Mouse (Mus musculus) kidney, postnatal 10 days (tissue): ENCODE results near the gene 4932438H23Rik.
A peak's percentile ranks its signal among the peaks of the same experiment; 100 is the strongest.

ENCODE experiments used
- DNase-seq: peaks from one replicate; pipeline ENCODE4 v3.0.0; 2021; ENCODE audit warnings: mixed read lengths

Gene 4932438H23Rik

DNA sequence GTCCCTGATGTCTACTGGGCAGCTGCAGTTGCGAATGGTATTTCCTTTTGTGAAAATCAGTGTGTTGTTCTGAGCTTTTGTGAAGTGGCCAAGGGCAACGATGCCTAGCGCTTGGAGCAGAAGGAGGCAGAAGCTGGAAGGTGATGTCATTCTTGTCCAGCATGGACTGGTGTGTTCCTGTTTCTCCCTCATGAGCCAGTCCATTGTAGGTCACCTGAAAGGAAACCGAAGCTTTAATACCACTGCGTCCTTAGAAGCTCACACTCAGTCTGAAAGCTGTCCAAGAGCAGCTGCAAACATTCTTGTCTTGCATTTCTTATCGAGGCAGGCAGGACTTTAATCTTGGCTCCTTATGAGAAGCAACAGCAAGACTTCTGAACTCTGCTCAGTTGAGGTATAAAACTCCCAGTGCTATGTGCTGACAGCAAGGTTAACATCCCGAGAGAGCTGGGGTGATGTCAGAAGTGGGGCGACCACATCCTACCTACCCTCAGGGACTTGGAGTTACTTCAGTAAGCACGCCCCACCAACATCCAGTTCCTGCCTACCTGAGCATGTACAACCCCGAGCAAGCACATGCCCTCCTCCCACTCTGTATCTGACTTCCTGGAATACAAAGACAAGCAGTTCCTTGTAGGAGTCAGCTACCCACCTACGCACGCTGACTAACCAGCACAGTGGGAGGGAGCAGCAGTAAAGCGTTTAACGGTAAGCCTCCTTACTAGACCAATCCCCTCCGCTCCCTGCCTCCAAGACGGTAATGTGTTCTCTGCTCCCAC is 38.7 kb downstream of the 4932438H23Rik start:
- DNase-seq: peak; percentile 40

DNA sequence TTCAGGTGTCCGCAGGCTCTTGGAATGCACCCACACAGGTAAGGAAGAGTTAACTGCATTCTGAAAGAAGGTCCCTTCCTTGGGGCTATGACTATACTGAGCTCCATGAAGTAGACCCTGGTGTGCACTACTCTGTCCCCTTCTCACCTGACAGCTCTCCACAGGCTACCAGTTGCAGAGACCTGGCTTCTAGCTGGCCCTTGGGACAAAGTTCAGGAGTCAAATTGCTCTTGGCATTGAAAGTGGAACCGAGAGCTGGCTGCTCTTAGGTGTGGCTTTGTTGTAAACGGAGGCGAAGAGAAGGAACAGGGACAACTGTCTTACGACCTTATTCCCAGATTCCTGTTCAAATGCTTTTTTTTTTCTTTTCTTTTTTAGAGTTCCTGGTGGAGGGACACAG is 39.8 kb downstream of the 4932438H23Rik start:
- DNase-seq: no peak

- DNase-seq: no peak
Observed at GRCm38 (mm10) chr16:91053599-91053998, 41.3 kb downstream of the 4932438H23Rik start.

- peak; percentile 63 for DNase-seq
Observed at GRCm38 (mm10) chr16:91045511-91045910, 49.4 kb downstream of the 4932438H23Rik start.

- DNase-seq: peak; percentile 99
Observed at GRCm38 (mm10) chr16:91044270-91045182, 50.4 kb downstream of the 4932438H23Rik start, which contains the start of gene Paxbp1. TSS of gene Paxbp1 (minus strand) at chr16:91044543.

DNA sequence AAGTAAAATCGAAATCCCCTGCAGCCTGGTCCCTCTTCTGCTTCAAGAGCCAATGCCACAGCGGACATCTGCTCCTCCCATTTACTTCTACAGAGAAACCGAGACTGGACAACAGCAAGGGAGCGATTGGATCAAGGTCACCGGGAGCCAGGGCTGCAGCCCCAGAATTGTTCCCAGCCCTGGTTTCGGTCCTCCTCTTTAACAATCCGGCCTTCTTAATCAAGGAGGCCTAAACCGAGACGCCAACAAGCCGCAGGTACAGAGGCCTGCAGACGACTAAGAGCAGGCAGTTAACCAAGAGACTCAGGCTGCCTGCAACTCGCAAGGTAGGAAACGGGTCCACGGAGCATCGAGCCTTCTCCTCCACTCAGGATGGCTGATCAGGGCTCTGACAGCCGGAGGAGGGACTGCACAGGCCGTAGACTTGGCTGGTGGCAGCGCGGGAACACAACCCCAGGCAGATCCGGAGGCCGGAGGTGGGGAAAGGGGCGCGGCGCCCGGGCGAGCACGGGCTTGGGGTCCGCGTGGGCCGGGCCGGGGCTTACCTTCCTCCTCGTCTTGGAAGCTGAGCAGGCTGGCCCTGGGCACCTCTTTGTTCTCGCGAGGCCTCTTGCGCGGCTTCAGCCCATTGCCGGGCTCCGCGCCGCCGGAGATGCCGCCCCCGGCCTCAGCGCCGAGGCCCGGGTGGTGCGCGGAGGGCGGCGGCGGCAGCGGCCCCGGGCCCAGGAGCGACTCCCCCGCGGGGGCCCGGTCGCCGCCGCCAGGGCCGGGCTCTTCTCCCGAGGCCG is 51.3 kb downstream of the 4932438H23Rik start:
- DNase-seq: peak; percentile 77

GRCm38 (mm10) chr16:91042640-91043039 is 52.3 kb downstream of the 4932438H23Rik start:
- DNase-seq: no peak

DNA sequence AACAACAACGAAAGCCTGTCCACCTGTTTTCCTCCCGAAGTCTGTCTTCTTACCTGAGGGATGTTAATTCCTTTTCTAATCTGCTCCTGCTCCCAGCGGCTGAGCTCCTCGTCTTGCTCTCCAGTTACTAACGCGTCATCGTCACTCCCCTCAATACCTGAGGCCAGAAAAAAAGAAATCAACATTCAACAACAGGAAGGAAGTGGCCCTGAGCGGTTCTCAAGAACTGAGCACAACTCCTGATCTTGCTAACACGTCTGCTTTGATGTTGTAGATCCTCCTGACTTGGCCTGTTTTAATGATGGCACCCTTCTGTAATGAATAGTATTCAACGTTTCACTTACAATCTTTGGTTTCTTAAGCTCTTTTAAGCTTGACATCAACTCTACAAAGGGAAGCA is 59.1 kb downstream of the 4932438H23Rik start:
- DNase-seq: no peak

- no peak for DNase-seq
Observed at GRCm38 (mm10) chr16:91030751-91031150, 64.2 kb downstream of the 4932438H23Rik start.

- DNase-seq: no peak
Observed at GRCm38 (mm10) chr16:91029901-91030300, 65.0 kb downstream of the 4932438H23Rik start.

GRCm38 (mm10) chr16:91029161-91029743 is 65.7 kb downstream of the 4932438H23Rik start:
- no peak for DNase-seq

- no peak for DNase-seq
Observed at GRCm38 (mm10) chr16:91026290-91026689, 68.6 kb downstream of the 4932438H23Rik start.

DNA sequence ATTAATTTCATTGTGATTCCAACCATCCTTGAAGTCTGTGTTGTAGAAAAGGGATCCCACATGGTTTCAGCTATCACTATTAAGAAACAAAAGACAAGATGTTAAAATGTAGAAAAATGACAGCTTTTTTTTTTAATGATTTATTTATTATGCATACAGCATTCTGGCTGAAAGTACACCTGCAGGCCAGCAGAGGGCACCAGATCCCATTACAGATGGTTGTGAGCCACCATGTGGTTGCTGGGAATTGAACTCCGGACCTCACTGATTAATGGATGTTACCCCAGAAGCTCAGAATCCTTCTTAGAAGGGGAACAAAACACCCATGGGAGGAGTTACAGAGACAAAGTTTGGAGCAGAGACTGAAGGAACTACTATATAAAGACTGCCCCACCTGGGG is 71.5 kb downstream of the 4932438H23Rik start:
- peak; percentile 30 for DNase-seq

DNA sequence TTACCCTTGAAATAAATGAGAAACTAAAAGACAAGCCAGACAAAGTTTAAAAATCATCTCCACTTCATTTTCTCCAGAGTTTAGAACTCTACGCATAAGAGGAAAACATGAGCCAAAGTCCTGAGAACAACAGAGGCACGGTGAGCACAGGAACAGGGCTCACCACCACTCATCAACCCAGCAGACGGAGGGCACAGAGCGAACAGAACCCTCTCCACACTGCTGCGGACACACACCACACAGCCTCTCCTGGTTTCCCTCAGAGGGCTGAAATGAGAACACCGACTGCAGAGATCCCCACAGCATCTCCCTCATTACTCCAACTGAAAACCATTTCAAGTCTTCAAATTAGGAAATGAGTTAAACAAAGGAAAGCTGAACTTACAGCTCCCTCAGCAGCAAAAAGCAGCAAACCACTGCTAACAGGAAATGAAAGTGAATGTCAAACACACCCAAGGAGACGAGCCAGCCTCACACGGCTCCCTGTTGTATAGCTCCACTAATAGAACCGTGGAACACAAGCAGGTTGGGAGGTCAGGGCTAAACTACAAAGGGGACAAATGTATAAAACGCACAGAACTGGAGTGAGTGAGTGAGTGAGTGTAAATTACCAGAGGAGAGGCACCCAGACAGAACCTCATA is 74.0 kb downstream of the 4932438H23Rik start:
- DNase-seq: no peak

GRCm38 (mm10) chr16:91019476-91019875 is 75.4 kb downstream of the 4932438H23Rik start:
- DNase-seq: no peak

- no peak for DNase-seq
Observed at GRCm38 (mm10) chr16:91015761-91016160, 79.2 kb downstream of the 4932438H23Rik start.

GRCm38 (mm10) chr16:91011847-91012246 is 83.1 kb downstream of the 4932438H23Rik start:
- no peak for DNase-seq

DNA sequence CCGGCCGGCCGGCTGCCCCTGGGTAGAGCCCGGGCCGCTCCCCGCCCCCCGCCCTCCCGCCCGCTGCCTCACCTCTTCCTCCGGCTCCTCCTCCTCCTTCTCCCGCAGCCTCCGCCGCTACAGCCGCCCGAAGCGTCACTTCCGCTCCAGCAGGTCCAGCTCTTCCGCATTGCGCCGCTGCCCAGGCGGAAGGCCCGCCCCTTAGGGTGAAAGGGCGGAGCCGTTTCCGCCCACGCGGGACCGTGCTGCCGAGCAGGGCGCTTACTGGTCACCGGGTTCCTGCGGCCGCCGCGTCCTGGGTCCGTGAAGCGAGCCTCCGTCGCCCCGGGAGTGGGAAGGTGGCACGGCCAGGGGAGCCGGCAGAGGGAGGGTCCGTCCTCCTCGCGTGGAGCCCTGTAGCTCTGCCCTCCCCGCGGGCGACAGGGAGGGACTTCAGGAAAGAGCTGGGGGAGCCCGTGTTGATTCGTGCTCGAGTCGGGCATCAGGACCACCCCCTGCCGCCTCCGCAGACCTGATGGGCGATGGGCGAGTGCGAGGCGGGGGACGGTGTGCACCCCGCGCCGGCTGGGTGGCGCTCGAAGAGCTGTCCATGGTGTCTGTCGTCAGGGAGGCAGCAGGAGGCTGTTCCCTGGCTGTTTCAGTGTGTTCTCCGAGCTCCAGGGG is 83.8 kb downstream of the 4932438H23Rik start, which contains the start of gene Synj1:
TSS of gene Synj1 (minus strand) at position 288 of the 663 bp plus-strand sequence.
- DNase-seq: peak; percentile 95

DNA sequence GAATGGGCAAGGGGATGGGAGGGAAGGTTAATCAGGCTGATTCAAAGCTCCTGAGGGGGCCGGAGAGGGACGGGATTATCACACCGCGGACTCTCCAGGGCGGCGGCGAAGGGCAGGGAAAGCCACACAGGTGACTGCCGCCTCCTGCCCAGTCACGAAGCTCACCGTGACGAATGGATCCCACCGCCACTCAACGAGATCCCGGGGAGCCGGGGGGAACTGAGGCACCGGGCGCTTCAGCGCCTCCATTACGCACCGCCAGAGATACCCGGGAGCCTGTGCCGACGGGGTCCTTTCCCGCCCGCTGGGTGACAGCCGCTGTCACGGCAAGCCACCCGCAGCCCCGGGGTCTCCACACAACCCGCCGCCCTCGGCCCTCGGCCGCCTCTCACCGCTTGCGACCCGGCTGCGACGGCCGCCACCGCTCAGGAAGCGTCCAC is 84.3 kb downstream of the 4932438H23Rik start:
- no peak for DNase-seq

GRCm38 (mm10) chr16:91009942-91010529 is 84.9 kb downstream of the 4932438H23Rik start:
- no peak for DNase-seq
